Mouse (Mus musculus) lung, postnatal 36 days (tissue): ENCODE measurements around the gene 3110021N24Rik.

ENCODE experiments used
- DNase-seq: peaks from one replicate; pipeline ENCODE4 v3.0.0; 2022; ENCODE audit warnings: mixed read lengths

3110021N24Rik gene

DNA sequence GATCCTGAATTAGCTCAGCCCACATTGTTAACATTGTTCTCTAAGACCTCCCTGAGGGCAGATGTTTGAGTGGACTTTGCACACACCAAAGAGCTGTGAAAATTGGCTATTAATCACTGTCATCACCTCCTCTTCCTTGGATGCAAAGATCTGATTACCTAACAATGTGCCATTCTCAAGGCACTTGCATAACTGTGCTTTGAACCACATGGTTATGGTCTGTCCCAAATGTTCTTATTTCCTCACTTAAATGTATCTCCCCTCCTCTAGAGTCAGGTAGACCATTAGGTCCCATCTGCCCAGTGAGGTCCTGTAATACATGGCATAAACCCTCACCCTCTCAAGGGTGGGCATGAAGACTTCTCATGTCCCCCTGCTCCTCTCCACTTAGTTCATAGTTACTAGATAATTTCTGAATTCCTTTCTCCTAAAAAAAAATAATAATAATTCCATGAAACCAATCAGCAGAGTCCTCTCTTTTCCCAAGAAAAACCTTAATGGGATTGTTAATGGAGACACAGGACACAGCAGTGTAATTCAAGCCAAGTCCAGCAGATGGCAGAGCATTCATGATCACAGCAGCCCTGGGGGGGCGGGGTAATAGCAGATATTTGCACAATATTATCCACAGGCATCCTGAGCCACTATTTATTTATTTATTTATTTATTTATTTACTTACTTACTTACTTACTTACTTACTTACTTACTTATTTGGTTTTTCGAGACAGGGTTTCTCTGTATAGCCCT lies 78.8 kb downstream of the 3110021N24Rik start:
- DNase-seq, result peak; percentile 93

DNA sequence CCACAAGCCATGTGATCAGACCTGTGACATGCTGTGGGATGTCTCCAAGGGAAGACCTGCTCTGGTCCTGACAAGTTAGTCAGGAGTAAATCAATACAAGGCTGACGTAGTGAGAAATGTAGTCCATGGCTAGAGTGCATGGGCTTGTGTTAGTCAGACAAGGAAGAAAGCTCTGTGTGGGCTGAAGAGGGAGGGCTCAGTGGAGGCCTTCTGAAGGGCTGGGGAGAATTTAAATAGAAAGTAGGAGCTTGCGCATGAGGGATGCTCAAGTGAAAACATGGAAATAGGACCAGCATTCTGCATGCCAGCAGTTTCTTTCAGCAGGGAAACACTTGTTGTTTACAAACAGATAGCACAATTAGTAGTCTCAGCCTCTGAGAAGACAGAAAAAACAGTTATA lies 84.1 kb downstream of the 3110021N24Rik start:
- DNase-seq, result no peak

DNA sequence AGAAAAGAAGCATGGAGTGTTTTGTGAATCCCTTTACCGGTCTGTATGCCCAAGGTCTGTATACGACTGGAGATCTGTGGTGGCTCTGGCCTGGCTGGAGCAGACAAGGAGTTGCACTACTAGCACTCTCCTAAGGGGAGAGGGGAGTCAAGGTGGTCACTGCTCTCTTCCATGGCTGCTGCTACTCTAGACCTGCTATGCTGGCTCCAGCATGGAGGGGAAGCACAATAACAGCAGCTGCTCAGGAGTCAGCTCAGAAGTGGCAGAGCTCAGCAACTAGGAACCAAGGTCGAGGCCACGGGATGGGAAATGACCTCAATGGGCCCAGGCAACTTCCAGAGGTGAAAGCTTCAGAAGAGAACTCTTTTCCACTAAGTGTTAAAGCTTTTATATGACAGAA lies 91.7 kb downstream of the 3110021N24Rik start:
- DNase-seq, result no peak

DNA sequence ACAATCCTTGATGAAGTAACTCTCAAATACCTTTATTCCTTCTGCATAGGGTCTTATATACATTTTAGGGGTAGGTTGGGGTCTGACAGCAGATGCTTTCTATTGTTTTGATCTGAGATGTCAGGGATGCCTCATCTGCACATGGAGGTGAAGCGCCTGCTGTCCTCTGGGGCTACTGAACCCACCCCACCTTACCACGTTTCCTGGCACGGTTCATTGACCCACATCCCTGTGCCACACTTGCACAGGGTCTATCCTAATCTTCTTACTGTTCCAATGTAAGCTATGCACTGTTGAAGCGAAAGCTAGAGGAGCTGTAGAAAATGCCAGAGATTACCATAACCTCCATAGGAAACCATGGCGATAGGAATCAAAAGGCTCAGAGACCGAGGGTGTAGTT lies 92.1 kb downstream of the 3110021N24Rik start:
- DNase-seq, result no peak

DNA sequence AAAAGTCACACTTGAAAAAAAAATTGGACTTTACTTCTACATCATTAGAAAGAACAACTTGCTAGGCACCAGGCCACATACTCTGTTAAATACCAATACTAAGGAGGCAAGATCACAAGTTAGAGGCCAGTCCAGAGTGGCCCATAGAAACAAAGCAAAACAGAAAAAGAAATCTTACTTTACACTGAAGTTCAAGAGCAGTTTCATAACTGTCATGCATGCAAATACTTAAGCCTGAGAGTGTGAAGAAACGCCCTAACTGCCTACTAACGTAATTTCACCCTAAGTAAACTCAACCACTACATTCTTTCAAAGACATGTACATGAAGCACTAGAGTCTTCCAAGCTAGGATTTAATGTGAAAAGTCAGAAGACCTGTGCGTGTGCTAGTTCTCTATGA lies 106.2 kb downstream of the 3110021N24Rik start:
- DNase-seq, result peak; percentile 51

DNA sequence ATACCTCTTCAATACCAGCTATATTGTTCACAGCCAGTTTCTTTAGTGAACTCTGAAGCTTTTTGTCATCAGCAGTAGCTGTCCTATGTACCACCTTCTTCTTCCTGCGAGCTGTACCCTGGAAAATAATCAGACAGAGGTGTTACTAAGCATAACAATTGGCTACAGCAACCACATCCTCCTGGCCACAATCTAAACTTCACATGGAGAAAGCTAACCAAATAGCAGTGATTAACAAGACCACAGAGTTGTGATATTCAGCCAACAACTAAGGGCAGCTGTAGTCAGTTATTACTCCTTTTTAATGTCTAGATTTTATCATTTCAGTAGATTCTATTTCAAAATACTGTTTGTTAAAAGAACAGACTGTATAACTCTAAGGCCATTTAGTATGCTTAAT lies 106.6 kb downstream of the 3110021N24Rik start:
- DNase-seq, result no peak

DNA sequence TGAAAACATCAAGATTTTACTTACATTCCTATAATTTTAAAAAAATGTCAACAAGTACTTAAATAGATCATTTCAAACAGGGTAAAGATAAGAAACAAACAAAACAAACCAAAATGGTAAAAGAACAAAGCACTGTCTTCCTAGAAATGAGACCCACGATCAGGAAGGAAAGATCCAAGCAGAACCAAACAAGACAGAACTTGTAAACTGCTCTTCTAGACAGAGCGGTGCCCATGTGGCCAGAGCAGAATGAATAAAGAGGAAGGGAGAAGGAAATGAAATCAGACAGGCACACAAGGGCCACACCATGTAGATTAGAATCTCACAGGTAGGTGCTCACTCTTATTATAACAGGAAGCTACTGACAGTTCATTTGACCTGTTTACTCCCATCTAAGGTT lies 107.2 kb downstream of the 3110021N24Rik start:
- DNase-seq, result no peak

DNA sequence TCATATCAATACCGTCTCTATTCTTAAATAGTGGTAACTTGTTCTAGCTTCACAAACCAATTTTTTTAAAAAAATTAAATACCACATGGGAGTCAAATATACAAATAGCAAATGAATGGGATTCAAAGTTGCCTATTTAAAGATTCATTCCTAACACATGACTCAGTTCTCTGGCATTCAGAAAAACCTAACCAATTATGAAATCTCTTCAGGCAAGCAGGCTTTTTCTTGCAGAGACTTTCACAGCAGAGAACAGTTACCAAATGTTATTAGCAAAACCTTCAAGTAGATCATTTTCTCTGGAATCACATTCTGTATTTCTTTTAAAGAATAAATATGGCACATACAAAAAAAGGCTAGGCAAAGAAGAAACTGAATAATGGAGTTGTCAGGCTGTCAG lies 111.2 kb downstream of the 3110021N24Rik start:
- no peak for DNase-seq
